Mouse (Mus musculus) MEL-GATA-1-ER (cell line): ENCODE results near the gene Specc1l.
A peak's percentile ranks its signal among the peaks of the same experiment; 100 is the strongest.

Source experiments
- DNase-seq: peaks from one replicate; pipeline ENCODE4 v3.0.0-alpha.2; 2012; ENCODE audit warnings: low read depth; ENCODE audit errors: extremely low read depth

Gene Specc1l

GRCm38 (mm10) chr10:75211807-75212645 is at the start of gene Specc1l:
Gene Specc1l (plus strand): TSS chr10:75212073.
- peak; percentile 84 for DNase-seq

- DNase-seq, result no peak
These were observed 45.9 kb upstream of the Specc1l start for GRCm38 (mm10) chr10:75165825-75166481.

GRCm38 (mm10) chr10:75166601-75167000 is 45.3 kb upstream of the Specc1l start:
- no peak for DNase-seq

DNA sequence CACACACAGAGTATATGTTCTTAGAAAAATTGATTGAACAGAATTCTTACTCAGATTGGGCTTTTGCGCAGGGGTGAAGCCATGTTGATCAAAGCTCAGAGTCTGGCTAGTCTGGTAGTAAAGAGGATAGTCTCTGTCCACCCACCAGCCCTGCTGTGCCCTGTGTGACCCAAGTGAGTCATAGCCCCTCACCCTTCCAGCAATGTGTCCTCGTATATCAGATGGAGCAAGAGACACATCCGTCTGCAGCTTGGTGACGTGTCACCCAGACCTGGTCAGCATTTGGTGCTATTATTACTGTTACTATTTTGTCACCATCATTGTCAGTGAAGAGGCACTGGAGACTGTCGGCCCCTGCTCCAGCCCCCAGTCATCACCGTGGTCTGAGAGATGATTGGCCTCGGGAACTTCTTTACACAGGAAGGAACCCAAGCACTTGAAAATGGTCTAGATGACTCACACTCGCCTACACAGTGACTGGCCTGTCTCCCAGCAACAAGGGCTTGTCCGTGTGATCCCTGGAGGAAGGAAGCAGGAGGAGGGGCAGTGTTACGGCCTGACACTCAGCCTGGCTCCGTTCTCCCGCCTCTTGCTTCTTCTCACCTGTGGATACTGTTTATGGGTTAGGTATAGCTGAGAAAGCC is 41.5 kb upstream of the Specc1l start:
- no peak for DNase-seq

GRCm38 (mm10) chr10:75173056-75173455 is 38.8 kb upstream of the Specc1l start:
- no peak for DNase-seq

- no peak for DNase-seq
These were observed 38.2 kb upstream of the Specc1l start for GRCm38 (mm10) chr10:75173712-75174111.

GRCm38 (mm10) chr10:75176494-75176893 is 35.4 kb upstream of the Specc1l start:
- no peak for DNase-seq

DNA sequence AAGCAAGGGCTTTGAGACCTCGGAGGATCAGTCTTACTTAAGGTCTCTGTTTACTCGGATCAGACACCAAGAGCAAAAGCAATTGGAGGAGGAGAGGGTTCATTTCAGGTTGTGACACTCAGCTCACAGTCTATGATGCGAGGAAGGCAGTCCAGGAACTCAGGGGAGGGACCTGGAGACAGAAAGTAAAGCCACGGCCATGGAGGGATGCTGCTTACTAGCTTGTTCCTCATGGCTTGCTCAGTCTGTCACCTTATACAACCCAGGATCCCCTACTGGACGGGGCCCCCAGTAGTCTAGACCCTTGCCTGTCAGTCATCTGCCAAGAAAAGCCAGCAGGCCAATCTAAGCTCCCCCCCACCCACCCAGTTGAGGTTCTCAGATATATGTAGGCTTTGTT is 33.0 kb upstream of the Specc1l start:
- DNase-seq, result no peak

GRCm38 (mm10) chr10:75182151-75182774 is 29.6 kb upstream of the Specc1l start:
- peak; percentile 23 for DNase-seq

DNA sequence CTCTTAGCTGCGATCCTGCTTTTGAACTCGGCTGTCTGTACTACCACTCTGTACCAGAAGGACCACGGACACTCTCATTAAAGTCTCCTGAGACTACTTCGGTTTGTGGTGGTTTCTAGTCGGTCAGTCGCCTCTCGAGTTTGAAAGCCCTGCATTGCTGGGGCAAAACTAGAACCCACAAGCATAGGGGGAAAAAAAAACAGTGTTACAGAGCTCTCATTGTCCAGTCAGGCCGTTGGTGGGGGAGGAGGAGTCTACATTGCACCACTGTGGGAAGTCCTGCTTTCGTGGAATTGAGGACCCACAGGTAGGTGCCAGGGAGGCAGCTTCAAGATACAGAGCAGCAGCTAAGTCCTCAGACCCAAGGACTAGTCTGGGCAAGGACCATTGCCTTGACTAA is 27.0 kb upstream of the Specc1l start:
- no peak for DNase-seq

DNA sequence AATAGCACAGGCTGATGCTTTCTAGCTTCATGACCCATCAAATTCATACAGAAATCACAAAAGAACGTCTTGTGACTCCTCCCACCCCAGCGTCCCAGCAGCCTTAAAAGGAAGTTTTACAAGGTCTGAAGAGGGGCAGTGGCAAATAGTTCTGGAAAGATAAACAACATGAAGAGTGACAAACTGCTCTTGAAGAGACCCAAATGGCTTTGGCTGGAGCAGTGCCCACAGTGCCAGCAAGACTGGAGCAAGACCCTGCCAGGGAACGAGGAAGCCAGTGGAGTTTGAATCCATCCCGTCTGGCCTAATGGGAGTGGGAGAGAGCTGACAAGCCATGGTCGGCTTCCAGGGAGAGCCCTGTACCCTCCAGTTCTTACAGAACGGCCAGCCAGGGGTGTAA is 25.3 kb upstream of the Specc1l start:
- no peak for DNase-seq

GRCm38 (mm10) chr10:75187366-75188056 is 24.4 kb upstream of the Specc1l start:
- DNase-seq, result peak; percentile 34

DNA sequence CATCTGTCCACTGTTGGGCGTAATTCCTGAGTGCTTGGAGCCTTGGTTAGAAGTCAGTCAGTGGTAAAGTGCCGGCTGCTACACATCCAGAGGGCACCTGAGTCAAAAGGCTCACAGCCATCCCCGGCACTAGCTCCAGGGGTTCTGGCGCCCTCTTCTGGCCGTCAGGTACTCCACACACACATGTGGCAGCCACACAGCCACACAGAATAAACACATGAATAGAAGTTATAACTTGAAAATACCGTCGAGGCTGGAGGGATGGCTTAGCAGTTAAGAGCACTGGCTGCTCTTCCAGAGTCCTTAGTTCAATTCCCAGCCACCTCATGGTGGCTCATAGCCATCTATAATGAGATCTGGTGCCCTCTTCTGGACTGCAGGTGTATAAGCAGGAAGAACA is 20.2 kb upstream of the Specc1l start:
- DNase-seq, result no peak

DNA sequence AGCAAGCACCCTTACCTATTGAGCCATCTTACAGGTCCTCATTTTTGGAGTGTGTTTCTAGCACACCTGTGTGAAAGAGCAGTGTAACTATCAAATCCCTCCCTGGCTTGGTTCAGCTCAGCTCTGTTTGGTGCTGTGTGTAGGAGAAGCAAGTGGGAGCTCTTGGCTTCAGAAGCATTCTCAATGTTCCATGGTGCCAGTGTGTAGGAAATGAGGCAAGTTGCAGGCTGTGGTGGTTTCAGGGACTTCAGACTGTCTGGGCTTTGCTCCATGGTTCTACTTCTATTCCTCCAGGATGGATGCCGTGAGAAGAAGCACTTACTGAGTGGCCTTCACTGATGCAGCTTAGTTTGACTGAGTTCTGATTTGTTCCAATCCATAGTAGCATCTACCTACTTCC is 14.1 kb upstream of the Specc1l start:
- DNase-seq, result no peak

GRCm38 (mm10) chr10:75200733-75201132 is 11.1 kb upstream of the Specc1l start:
- no peak for DNase-seq

GRCm38 (mm10) chr10:75206192-75206591 is 5.7 kb upstream of the Specc1l start:
- DNase-seq, result no peak

GRCm38 (mm10) chr10:75210841-75211240 is 1.0 kb upstream of the Specc1l start:
- no peak for DNase-seq

GRCm38 (mm10) chr10:75212981-75213380 is 1.1 kb downstream of the Specc1l start:
- no peak for DNase-seq

DNA sequence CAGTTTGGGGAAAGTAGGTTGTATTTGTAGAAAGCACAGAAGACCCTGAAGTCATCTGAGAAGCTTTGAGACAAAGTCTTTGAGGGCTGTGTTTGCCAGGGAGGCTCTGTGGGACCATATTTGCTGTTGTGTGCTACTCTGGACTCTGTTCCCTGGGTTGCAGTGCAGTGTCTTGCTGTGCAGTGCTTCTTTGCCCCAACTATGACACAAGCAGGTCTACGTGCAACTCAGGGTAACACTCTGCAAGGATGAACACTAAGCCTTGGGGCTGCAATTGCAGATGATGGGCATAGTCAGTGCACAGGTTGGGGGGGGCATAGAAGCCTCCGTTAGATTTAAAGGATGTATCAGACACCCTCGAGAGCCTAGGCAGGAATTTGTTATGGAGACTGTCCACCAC is 8.8 kb downstream of the Specc1l start:
- no peak for DNase-seq

GRCm38 (mm10) chr10:75221936-75222610 is 10.2 kb downstream of the Specc1l start:
- DNase-seq, result no peak

DNA sequence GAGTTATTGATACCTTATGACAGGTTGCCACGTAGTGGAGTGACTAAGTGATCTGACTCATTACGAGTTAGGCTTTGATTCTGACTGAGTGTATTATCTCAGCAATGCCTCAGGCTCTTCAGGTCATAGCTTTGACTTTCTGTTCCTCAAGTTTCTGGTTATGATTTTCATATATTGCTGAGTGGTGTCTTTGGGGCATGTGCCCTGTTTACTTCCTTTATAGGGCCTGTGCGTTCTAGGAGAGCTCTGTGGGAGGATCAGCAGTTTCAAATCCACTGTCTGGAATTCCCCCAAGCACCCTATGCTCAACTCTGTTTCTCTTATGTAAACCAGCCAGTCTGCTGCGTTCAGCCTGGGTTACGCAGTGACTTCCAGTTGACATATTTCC is 10.7 kb downstream of the Specc1l start:
- DNase-seq, result no peak
